Mouse (Mus musculus): ENCODE results near the gene Dnajc3.
A peak's percentile ranks its signal among the peaks of the same experiment; 100 is the strongest.
"Not testable (repeated sequence)": the region's sequence is repeated elsewhere in the genome, so short reads cannot be mapped to it uniquely, and the experiment has no call there.

Gene Dnajc3

DNA sequence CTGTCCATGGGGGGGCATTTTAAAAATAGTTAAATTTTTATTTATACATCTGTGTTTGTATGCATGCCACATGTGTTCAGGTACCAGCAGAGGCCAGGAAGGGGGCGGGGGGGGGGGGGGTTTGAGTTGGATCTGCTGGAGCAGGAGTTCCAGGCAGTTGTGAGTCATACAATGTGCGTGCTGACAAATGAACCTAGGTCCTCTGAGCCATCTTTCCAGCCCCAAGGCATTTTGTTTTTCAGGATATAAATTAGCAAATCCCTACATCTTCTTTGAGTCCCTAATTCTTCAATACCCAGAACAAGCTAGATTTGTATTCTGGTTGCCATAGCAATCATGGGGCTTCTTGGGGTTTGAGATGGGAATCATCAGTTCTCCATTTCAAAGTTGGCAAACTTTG is 6.6 kb upstream of the Dnajc3 start:
- DNase-seq, result no peak

GRCm38 (mm10) chr14:118932956-118933355 is 4.8 kb upstream of the Dnajc3 start:
- peak; percentile 56 to 67 for DNase-seq

DNA sequence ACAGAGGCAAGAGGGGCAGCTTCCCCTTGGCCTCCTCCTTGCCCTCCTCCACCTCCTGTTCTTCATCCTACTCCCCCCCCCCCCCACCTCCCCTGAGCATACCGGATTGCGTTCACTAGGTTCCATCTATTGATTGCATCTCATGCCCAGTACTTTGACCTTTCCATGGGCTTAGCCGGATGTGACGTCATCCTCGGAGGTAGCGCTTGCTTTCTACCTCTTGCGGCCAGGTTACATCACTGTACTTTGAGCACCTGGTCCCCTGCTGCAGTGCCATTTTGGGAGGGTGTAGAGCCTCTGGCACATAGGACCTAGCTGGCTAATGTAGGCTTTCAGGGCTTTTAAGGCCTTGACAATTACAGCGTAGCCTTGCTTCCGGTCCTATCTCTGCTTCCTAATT is 3.1 kb upstream of the Dnajc3 start:
- DNase-seq, result no peak

- DNase-seq, result no peak
Observed at GRCm38 (mm10) chr14:118936236-118936635, 1.5 kb upstream of the Dnajc3 start.

DNA sequence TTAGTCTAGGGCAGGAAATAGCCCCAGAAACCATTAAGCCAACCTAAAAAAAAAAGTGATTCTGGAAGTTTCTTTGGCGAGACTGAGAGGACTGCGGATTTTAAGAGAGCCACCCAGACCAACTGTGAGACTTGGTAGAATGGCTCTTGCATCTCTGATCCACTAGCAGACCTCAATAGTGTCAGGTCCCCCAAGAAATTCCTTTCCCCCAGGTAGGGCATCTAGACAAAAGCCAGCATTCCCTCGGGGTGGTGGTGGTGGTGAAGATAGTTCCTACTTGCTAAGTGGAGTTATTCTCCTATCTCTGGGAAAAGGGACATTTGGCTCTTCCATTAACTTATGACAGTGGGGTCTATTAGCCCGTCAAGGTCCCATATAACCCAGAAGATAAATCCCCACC is 824 bp upstream of the Dnajc3 start:
- no peak for DNase-seq

- DNase-seq, result no peak
Observed at GRCm38 (mm10) chr14:118938551-118938950, 775 bp downstream of the Dnajc3 start.

- no peak for DNase-seq
Observed at GRCm38 (mm10) chr14:118940796-118941495, 3.2 kb downstream of the Dnajc3 start.

- DNase-seq, result no peak
Observed at GRCm38 (mm10) chr14:118942076-118942475, 4.3 kb downstream of the Dnajc3 start.

DNA sequence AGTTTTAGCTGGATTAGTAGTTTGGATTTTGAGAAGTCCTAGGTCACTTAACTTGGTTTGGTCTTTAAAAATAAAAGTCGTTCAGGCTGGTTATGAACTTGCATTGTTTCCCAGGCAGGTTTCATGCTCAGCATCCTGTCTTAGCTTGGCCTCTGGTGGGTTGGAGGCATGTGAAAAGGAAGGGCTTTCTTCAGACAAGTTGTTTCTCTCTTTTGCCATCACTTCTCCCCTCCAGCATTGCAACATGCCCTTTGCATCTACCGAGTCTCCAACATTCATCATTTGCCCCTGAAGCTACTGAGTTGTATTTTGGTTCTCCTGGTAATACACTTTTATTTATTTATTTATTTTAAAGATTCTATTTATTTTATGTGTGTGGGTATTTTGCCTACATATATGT is 6.9 kb downstream of the Dnajc3 start:
- DNase-seq, result no peak

DNA sequence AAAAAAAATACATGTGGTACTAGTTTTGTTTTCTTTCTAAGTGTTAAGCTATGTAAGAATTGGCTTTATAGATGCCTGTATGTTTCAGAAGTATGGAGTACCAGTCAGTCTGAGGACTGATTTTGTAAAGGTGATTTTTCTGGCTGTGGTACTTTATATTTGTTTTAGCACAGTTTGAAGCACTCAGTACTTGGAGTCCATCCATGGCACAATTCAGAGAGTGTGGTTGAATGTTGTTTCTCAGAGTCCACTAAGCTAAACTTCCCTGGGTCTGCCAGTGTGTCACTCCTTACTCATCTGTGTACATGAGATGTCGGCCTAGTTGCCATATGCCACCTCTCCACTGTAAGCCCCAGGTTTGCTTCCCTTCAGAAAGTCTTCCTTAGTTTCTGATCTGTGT is 11.1 kb downstream of the Dnajc3 start:
- no peak for DNase-seq

DNA sequence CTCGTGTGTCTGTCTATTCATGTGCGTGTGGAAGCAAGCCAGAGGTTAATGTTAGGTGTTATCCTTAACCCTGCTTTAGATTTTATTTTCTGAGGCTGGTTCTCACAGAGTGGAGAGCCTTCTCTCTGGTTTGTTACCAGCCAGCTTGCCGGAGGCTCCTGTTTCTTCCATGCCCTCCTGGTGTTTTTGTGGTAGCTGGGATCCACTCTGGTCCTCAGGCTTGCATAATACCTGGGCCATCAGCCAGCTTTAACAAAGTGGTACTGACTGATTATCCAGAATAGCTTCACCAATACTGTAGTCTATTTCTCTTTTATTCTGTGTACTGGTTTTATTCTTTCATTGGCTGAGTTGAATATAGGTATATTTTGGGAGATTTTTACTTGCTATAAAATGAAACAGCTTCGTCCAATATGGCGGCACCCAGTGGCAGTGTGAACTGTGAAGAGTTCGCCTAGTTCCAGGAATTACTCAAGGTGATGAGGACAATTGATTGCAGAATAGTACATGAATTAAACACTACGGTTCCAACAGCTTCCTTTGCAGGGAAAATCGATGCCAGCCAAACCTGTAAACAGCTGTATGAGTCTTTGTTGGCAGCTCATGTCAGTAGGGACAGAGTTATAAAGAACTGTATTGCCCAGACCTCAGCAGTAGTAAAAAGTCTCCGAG is 14.3 kb downstream of the Dnajc3 start:
- DNase-seq, result no peak

DNA sequence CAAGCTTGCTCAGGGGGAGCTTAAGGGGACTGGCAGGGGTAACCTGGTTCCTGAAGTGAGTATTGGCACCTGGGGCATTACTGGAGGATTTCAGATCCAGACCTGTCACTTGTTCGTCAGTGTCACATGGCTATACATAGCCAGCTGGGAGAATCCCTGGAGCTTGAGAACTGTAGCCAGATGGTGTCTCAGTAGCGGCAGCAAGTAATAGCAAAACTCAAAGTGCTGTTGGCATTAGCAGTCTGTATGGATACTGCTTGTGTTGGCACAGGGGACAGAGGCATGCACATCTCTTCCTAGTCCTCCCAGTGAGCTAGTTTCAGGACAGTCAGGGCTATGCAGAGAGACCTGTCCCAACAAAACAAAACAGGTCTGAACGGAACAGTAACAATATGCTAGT is 20.2 kb downstream of the Dnajc3 start:
- DNase-seq, result no peak

DNA sequence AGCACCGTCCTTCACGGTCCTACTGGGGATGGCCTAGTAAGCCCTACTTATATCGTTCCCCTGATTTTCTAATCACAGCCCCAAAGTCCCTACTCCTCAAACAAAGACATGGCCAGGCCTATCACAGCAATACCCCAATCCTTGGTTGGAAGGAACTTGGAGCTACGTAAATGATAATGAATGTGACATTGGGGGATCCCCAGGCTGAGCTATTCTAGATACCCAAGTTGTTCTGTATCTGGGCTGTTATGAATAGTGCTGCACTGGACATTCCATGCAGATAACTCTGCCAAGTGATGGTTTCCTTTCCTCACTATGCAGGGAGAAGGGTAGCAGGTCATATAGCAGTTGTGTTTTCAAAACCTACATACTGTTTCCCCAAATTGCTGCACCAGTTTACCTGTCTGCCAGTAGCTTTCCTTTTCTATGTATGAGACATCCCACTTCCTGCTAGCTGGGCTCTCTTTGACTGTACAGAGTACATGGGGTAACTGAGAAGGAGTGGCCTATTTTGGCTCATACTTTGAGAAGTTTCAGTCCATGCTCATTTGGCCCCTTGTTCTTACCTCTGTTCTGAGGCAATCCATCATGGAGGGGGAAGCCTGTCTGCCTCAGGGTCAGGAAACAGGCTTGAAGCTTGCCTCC is 27.7 kb downstream of the Dnajc3 start:
- no peak for DNase-seq

GRCm38 (mm10) chr14:118967646-118968045 is 29.9 kb downstream of the Dnajc3 start:
- DNase-seq, result no peak

DNA sequence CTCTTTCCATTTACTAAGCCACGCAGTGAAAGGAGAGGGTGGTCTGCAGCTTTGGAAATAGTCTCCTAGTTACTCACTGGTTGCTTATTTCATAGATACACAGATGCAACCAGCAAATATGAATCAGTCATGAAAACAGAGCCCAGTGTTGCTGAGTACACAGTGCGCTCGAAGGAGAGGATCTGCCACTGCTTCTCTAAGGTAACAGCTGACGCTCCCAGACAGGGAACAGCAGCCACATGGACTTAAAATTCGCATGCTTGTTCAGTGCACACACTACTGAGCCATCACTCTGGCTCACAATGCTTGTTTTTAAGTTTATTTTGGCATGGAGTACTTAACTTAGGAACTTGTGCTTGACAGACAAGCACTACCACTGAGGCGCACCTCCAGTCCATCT is 34.5 kb downstream of the Dnajc3 start:
- no peak for DNase-seq

- no peak for DNase-seq
Observed at GRCm38 (mm10) chr14:118977136-118977816, 39.5 kb downstream of the Dnajc3 start.

- peak in 1 of 2 experiments; percentile 9 for DNase-seq
Observed at GRCm38 (mm10) chr14:118979571-118980325, 42.0 kb downstream of the Dnajc3 start.

GRCm38 (mm10) chr14:118980358-118980757 is 42.6 kb downstream of the Dnajc3 start:
- no peak for DNase-seq

DNA sequence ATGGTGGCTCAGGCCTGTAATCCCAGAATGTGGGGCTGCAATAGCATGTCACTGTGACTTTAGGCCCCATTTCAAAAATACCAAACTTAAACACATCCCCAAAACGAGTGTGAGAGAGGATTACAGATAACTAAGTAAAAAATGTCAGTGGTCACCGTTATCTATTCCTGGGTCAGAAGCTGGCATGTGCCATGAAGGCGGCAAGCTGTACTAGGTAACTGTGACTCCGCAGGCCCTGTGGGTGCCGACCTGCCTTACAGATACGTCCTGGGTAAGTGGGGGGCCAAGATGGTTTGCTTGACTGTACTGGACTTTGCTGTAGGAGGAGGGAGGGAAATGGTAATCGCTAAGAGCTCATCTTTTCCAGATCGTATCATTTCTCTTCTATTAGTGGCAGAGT is 43.1 kb downstream of the Dnajc3 start:
- DNase-seq, result peak in 1 of 2 experiments; percentile 27

GRCm38 (mm10) chr14:118981711-118982428 is 44.1 kb downstream of the Dnajc3 start:
- not testable (repeated sequence) for DNase-seq

DNA sequence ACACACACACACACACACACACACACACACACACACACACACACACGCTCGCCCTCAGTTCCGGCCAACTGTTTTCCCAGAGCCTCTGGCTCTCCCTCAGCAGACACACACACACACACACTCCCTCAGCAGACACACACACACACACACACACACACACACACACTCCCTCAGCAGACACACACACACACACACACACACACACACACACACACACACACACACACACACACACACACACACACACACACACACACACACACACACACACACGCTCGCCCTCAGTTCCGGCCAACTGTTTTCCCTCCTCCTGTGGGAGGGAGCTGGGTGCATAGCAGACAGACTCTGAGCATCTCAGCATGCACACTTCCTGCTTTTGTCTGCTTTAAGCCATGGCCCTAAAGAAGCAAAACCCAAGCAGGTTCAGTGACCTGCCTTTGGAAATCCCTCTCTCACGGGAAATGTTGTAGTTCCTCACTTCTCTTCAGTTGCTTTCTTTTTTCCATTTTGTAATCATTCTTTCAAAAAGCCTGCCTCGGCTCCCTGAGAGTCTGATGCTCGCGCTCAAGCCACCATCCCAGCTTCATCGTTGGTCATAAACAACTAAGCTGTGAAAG is 44.8 kb downstream of the Dnajc3 start:
- DNase-seq, result peak; percentile 46 to 63

DNA sequence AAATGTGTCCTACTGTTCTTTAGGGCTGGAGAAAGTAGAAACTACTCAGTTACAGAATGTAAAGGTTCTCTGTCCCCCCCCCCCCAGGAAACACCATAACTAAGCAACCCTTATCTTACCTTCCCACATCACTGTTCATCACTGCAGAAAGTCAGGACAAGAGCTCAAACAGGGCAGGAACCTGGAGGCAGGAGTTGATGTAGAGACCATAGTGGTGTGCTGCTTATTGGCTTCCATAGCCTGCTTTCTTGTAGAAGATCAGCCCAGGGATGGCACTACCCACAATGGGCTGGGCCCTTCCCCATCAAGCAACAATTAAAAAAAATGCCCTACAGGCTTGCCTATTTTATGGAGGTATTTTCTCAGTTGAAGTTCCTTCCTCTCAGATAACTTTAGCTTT is 45.6 kb downstream of the Dnajc3 start:
- DNase-seq, result no peak

Measured in thymus, postnatal 36 days (tissue).